Mouse (Mus musculus) lung, postnatal 10 days (tissue): ENCODE results near the gene Sema3a.

Source experiments
- DNase-seq: peaks from one replicate; pipeline ENCODE4 v3.0.0; 2021

Gene Sema3a

GRCm38 (mm10) chr5:13125241-13125692, at the start of gene Sema3a:
Sema3a (plus strand) TSS chr5:13125414.
- DNase-seq = no peak

DNA sequence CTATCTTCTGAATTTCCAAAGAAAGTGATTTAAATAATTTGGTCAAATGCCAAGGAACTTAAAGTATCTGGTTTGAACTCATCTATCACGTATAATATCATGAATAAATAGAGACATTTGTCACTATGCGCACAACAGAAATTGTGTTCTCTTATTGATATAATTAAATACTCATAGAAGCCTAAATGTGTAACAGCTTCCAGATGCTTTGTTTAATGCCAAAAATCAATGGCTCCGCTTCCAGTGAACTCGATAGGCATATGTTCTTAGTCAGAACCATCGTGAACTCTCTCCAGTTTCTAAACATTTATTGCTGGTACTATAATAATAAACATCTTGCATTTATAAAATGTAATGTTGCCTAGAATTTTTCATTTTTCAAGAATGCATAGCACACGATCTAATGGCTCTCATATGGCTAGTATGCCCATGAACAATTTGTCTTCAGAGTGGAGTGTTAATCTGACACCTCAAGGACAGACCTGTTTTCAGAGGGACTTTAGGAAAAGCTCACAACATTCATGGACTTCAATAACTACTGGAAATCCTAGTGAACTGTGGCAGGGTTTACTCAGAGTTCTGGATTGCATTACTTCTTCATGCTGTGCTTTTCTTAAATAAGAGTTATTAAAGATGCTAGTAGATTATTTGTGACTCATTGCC, 40.3 kb upstream of the Sema3a start:
- DNase-seq = no peak

DNA sequence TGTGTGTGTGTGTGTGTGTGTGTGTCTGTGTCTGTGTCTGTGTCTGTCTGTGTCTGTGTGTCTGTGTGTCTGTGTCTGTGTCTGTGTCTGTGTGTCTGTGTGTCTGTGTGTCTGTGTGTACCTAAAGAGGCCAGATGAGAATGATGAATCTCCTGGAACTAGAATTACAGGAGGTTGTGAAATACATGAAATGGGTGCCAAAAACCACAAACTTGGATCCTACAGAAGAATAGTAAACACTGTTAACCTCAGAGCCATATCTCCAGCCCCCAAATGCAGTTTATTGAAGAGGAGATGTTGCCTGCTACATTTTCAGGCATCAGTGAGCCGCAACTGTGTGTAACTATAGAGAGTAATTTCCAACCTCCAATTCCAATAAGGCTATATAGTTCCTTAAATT, 34.8 kb upstream of the Sema3a start:
- no peak for DNase-seq

DNA sequence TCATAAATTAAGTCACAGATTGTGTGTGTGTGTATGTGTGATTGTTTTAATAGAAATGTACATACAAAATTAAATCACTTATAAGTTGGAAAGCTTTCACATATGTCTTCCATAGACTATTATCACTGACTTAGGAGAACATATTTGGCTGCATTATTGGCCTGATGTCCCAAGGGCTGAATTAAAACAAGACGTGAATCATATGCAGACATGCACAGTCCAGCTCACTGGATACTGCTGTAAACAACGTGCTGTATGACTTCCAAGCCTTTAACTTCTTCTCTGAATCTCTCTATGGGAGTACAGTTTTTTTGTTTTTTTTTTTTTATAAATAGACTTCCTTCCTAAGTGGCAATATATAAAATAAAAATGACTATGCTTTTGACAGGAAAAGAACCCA, 15.7 kb upstream of the Sema3a start:
- no peak for DNase-seq

DNA sequence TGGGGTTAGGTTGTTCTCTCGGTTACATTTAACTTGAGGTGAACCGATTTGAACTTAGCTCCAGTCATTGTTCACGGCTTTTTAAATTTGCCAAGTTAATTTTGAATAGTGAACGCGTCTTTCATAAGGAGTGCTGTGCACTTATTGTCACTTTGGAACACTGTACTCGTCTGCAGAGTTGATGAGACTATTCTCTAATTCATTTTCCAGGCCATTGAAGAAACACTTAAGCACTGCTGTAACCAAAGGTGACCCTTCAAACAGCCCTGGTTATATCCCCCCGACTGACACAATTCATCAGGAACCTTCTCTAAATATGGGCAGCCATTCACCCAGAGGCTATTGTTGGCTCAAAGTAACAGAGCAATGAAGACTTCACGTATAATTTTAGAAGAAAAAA, 8.0 kb upstream of the Sema3a start:
- DNase-seq = no peak

DNA sequence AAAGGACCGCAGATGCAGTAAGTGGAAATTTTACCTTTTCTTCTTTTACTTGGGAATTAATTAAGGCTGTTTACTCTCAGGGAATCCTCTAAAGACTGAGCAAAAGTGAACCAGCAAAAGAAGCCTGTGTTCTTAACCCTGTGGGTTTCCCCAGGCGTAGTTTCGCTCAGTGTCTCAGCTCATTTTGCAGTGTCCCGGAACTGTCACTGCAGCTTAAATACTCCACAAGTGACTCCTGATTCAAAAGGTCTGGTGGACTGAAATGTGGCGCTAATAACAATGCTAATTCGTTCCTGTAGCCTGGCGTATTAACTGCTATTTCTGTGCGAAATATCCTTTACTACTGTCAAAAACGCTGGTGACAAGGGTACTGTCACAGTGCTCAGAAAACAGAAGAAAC, 543 bp downstream of the Sema3a start:
- peak; percentile 3 for DNase-seq

DNA sequence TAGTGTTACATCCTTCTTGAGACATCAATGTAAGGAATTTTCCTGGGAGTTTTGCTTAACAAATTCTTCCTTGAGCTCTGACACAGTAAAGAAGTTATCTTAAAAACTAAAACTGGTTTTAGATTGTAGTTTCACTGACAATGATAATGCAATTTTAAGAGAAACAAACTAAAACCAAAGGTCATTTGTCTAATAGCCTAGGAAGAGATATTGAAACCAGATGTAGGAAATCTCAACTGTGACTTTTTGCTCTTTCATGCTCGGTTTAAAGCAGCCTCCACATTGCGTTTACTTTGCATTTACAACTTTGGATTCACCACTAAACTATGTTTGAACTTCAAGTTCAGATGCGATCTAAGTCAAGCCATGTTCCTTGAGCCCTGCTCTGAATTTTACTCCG, 982 bp downstream of the Sema3a start:
- DNase-seq = no peak

DNA sequence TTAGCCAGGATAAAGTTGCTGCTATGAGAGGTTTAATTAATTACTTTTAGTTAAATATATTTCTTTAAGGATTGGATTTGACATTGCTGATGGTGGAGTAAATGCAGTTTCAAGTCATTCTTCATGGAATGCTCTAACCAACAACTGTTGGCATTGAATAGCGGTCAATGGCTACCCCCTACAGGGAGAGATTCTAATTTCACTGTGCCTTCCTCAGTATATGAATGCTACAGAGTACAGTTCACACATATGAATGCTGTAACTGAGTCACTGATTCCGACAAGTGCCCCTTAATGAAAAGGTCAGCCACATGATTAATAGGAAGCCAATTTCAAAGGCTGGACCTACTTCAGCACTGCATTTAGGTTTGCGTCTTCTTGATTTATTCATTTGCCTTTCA, 1.9 kb downstream of the Sema3a start:
- DNase-seq = no peak

GRCm38 (mm10) chr5:13144733-13145457, 19.7 kb downstream of the Sema3a start:
- no peak for DNase-seq

GRCm38 (mm10) chr5:13149909-13150308, 24.7 kb downstream of the Sema3a start:
- DNase-seq = no peak

DNA sequence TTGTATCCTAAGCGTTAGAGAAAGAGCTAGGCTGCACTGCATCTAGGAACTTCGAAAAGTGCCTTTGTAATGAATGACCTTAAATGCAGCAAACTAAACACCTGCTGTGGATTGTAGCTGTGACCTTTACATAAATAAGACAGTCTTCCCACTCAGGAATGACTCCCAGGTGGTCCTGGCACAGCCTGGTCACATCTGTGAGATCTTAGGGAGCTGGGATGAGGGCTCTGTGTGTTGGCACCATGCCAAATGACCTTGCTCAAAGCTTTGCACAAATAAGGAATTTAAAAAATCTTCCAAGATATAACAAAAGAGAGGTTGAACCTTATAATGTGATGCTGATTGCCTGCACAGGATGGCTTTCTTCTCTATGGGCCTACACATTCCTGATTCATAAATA, 25.8 kb downstream of the Sema3a start:
- DNase-seq = peak; percentile 1

- DNase-seq = no peak
Measured at GRCm38 (mm10) chr5:13157761-13158612, 32.8 kb downstream of the Sema3a start.

GRCm38 (mm10) chr5:13182186-13182585, 57.0 kb downstream of the Sema3a start:
- no peak for DNase-seq

DNA sequence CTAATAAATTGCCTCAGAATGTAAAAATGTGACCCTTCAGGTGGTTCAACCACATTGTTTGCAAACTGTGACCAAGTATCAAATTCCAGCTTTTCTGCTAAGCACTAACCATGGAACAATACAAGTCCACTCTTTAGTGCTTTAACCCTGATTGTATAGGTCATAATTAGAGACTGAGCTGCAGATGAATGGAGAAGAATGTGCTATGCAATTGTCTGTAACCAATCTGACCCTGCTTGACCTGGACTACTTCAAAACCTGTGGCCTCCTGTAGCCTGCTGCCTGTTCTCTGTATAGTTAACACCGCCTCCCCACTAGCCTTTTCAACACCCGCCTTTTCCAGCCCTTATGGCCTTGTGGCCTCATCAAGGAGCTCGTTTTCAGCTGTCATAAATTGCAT, 72.7 kb downstream of the Sema3a start:
- no peak for DNase-seq

DNA sequence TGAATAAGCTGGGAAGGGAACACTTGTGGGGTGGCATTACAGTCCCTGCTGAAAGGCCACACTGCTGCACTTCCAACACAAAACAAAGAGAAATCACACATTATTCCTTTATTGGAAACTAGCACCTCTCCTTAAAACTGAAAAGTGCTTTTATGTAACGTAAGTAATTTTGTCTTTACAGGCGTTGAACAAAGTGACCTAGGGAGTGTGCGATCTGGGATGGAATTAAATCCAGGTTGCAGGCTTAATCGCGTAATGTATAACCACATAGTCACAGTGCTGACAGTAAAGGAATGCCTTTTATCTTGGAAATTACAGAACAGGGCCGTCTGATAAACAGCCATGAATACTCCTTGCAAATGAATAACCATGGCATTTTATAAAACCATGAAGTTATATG, 74.5 kb downstream of the Sema3a start:
- no peak for DNase-seq

DNA sequence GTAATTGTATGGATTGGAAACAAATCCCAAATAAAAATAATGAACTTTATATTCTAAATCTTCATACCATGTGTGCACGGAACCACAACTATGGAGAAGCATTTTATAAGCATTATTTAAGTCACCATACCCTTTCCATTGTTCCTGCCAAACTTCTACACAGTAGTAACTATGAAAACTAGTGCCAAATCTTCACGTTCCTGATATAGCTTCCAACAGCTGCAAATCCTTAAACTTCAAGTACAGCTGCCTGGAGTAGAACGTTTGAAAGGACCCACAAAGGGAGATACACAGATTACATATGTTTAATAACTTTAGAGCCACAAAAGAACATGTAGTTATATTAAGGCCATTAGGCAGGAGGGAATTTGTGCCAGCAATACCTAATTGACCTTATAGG, 130.1 kb downstream of the Sema3a start:
- DNase-seq = no peak

GRCm38 (mm10) chr5:13256321-13256720, 131.1 kb downstream of the Sema3a start:
- no peak for DNase-seq

DNA sequence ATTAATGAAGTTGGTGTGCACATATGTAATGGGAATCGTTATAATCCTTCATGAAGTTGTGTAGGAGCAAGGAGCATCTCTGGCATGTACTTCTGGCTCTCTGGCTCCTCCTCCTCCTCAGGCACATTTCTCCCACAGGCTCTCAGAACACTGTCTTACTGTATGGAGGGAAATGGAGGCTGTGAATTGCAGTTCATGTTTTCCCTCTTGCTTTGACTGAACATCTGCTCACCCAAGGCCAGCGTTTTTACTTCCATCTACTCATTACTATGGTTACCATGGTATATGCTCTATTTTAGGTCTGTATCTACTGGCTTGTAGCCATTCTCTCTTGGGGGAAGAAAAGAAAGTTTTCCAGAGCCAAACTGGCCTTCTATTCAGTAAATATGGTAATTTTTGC, 137.9 kb downstream of the Sema3a start:
- DNase-seq = no peak

DNA sequence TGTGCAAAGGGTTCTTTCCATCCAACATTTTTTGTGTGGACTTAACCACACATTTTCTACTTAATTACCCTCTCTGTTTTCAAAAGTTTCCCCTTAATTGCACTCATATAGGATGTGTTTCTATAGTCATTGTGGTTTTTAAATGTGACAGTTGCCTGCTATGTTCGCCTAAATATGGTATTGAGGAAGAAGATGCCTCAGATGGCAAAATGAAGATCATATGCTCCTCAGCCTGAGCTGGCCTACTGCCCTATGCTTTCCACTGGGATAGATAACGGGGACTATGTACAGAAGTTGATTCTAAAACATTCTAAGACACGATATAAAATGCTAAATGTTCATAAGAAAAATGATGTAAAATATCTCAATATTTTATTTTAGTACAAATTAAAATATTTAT, 138.3 kb downstream of the Sema3a start:
- no peak for DNase-seq

- no peak for DNase-seq
Measured at GRCm38 (mm10) chr5:13312667-13313066, 187.5 kb downstream of the Sema3a start.

DNA sequence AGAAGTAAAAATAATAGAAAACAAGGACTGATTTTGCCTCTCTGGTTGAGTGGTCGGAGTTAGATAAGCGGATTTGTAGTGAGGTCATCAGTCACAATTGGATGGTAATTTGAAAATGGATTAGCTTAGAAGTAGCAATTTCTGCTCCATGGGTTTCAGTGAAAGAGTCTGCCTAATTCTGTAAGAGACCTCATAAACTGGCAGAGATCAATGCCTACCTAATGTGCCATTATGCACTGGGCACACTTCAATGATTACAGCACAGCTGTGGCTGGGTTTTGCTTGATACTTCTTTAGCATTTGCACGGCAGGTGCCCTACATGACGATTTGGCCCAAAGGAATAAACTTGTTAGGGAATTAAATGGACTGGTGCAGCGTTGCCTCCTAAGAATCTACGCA, 188.8 kb downstream of the Sema3a start:
- no peak for DNase-seq

- no peak for DNase-seq
Measured at GRCm38 (mm10) chr5:13318728-13319429, 193.7 kb downstream of the Sema3a start.

DNA sequence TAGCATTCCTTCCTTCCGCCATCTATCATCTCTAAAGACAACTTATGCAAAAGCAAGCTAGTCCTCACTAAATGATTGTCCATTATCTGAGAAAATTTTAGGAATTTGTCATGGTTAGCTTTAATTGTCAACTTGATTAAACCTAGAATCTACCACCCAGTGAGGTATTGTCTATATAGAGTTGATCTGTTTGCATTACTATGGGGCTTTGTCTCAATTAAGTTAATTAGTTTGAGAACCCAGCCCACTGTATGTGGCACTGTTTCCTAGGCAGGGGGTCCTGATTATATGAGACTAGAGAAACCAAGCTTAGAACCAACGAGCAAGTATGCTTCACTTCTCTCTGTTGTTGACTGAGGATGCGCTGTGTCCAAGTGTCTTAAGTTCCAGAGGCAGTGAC, 194.9 kb downstream of the Sema3a start:
- DNase-seq = no peak
